Mouse (Mus musculus) MEL (cell line): Measurements from ENCODE around the gene Gm47791. TPM values are rescaled to one million over a fixed set of nuclear protein-coding genes. Genes with fewer than 3 reads are reported as not detected.
A peak's percentile ranks its signal among the peaks of the same experiment; 100 is the strongest.

ENCODE experiments used
- DNase-seq: peaks from one replicate; pipeline ENCODE4 v3.0.0; 2011; ENCODE audit warnings: low read depth, low spot score
- H3K27ac ChIP-seq: 2 replicates; pipeline ENCODE4 v1.5.1; 2012; ENCODE audit warnings: low read depth, mild to moderate bottlenecking, control low read depth, low read length, moderate library complexity; ENCODE audit not compliant: control insufficient read depth
- H3K27me3 ChIP-seq, 2 experiments: fragments of 150-350 bp in 1 of 2; sonication (generic) in 1 of 2; 2 replicates each; pipeline ENCODE4 v1.6.1; 2012; ENCODE audit warnings: low read length in 2 of 2, mild to moderate bottlenecking in 2 of 2, improper control_type of control experiment in 1 of 2, moderate library complexity in 1 of 2; ENCODE audit not compliant: insufficient read depth in 2 of 2, control insufficient read depth in 1 of 2
- H3K36me3 ChIP-seq, 2 experiments: 2 replicates each; pipeline ENCODE4 v1.6.1; 2012 to 2014; ENCODE audit warnings: low read length in 2 of 2, improper control_type of control experiment in 1 of 2, inconsistent platforms in 1 of 2, mild to moderate bottlenecking in 1 of 2; ENCODE audit not compliant: insufficient read depth in 2 of 2, control insufficient read depth in 1 of 2
- H3K4me1 ChIP-seq, 2 experiments: fragments of 150-350 bp in 1 of 2; sonication (generic) in 1 of 2; 2 replicates each; pipeline ENCODE4 v1.6.1; 2012; ENCODE audit warnings: low read length in 2 of 2, improper control_type of control experiment in 1 of 2, mild to moderate bottlenecking in 1 of 2; ENCODE audit not compliant: insufficient read depth in 2 of 2, control insufficient read depth in 1 of 2
- H3K4me3 ChIP-seq, 2 experiments: fragments of 150-350 bp in 1 of 2; sonication (generic) in 1 of 2; 2 replicates each; pipeline ENCODE4 v1.5.1; 2012; ENCODE audit warnings: low read depth in 2 of 2, low read length in 2 of 2, mild to moderate bottlenecking in 2 of 2, moderate library complexity in 2 of 2, control low read depth in 1 of 2, improper control_type of control experiment in 1 of 2; ENCODE audit not compliant: control insufficient read depth in 1 of 2, insufficient read depth in 1 of 2
- H3K79me2 ChIP-seq: 2 replicates; pipeline ENCODE4 v1.6.1; 2012; ENCODE audit warnings: mild to moderate bottlenecking, low read length, moderate library complexity; ENCODE audit not compliant: control insufficient read depth, poor library complexity, insufficient read depth
- H3K9ac ChIP-seq: 2 replicates; pipeline ENCODE4 v1.6.1; 2012; ENCODE audit warnings: low read depth, mild to moderate bottlenecking, control low read depth, low read length, moderate library complexity; ENCODE audit not compliant: control insufficient read depth, poor library complexity, severe bottlenecking
- H3K9me3 ChIP-seq: fragments of 150-350 bp; sonication (generic); replicated peaks from 2 replicates; pipeline ENCODE4 v1.6.1; 2012; ENCODE audit warnings: mild to moderate bottlenecking, low read length, improper control_type of control experiment, moderate library complexity; ENCODE audit not compliant: insufficient read depth
- BHLHE40 ChIP-seq: IDR thresholded peaks from 2 replicates; pipeline ENCODE4 v1.6.1; 2012; ENCODE audit warnings: low read depth, mild to moderate bottlenecking, inconsistent platforms, low read length, improper control_type of control experiment, borderline replicate concordance
- CHD1 ChIP-seq: IDR thresholded peaks from 2 replicates; pipeline ENCODE4 v1.6.1; 2012; ENCODE audit warnings: low read depth, mild to moderate bottlenecking, inconsistent platforms, low read length, improper control_type of control experiment
- CTCF ChIP-seq, 3 experiments: IDR thresholded peaks in 2 of 3; conservative IDR thresholded peaks in 1 of 3; 2 replicates each; pipeline ENCODE4 v1.5.1; 2011 to 2012; ENCODE audit warnings: low read length in 3 of 3, low read depth in 2 of 3, mild to moderate bottlenecking in 2 of 3, improper control_type of control experiment in 1 of 3, inconsistent platforms in 1 of 3, mixed read lengths in 1 of 3, moderate library complexity in 1 of 3; ENCODE audit not compliant: control insufficient read depth in 1 of 3, insufficient read depth in 1 of 3, poor library complexity in 1 of 3, severe bottlenecking in 1 of 3
- ELF1 ChIP-seq: IDR thresholded peaks from 2 replicates; pipeline ENCODE4 v1.6.1; 2014; ENCODE audit warnings: low read depth, mild to moderate bottlenecking, inconsistent platforms, low read length, improper control_type of control experiment, moderate library complexity
- HCFC1 ChIP-seq: IDR thresholded peaks from 2 replicates; pipeline ENCODE4 v1.6.1; 2012; ENCODE audit warnings: low read depth, mild to moderate bottlenecking, inconsistent platforms, low read length, improper control_type of control experiment, moderate library complexity
- JUND ChIP-seq: IDR thresholded peaks from 2 replicates; pipeline ENCODE4 v1.6.1; 2011; ENCODE audit warnings: low read depth, mild to moderate bottlenecking, improper control_type of control experiment, low read length
- MAX ChIP-seq: IDR thresholded peaks from 2 replicates; pipeline ENCODE4 v1.6.1; 2011; ENCODE audit warnings: low read length, improper control_type of control experiment
- MEF2A ChIP-seq: IDR thresholded peaks from 2 replicates; pipeline ENCODE4 v1.6.1; 2014; ENCODE audit warnings: low read depth, mild to moderate bottlenecking, inconsistent platforms, low read length, improper control_type of control experiment; ENCODE audit not compliant: poor library complexity, insufficient replicate concordance, severe bottlenecking; ENCODE audit errors: extremely low read depth
- MXI1 ChIP-seq: IDR thresholded peaks from 2 replicates; pipeline ENCODE4 v1.6.1; 2011; ENCODE audit warnings: mild to moderate bottlenecking, low read depth, low read length, improper control_type of control experiment
- NELFE ChIP-seq: IDR thresholded peaks from 2 replicates; pipeline ENCODE4 v1.6.1; 2011; ENCODE audit warnings: low read depth, low read length, improper control_type of control experiment
- POLR2AphosphoS5 ChIP-seq: IDR thresholded peaks from 2 replicates; pipeline ENCODE4 v1.6.1; 2012; ENCODE audit warnings: low read depth, borderline replicate concordance, mild to moderate bottlenecking, inconsistent platforms, low read length, moderate library complexity, mixed read lengths
- RAD21 ChIP-seq: IDR thresholded peaks from 2 replicates; pipeline ENCODE4 v1.6.1; 2011; ENCODE audit warnings: mild to moderate bottlenecking, low read depth, low read length, improper control_type of control experiment
- SIN3A ChIP-seq: IDR thresholded peaks from 2 replicates; pipeline ENCODE4 v1.6.1; 2012; ENCODE audit warnings: low read length, improper control_type of control experiment, inconsistent platforms
- SMC3 ChIP-seq: IDR thresholded peaks from 2 replicates; pipeline ENCODE4 v1.6.1; 2011; ENCODE audit warnings: low read depth, low read length, improper control_type of control experiment
- TAL1 ChIP-seq: IDR thresholded peaks from 2 replicates; pipeline ENCODE4 v1.6.1; 2012; ENCODE audit warnings: mild to moderate bottlenecking, inconsistent platforms, low read length, moderate library complexity, mixed read lengths
- UBTF ChIP-seq: IDR thresholded peaks from 2 replicates; pipeline ENCODE4 v1.6.1; 2012; ENCODE audit warnings: low read depth, mild to moderate bottlenecking, inconsistent platforms, low read length, improper control_type of control experiment, moderate library complexity, borderline replicate concordance; ENCODE audit not compliant: insufficient read depth
- ZC3H11A ChIP-seq: IDR thresholded peaks from 2 replicates; pipeline ENCODE4 v1.6.1; 2012; ENCODE audit warnings: low read depth, mild to moderate bottlenecking, inconsistent platforms, low read length, improper control_type of control experiment
- polyA plus RNA-seq, 2 experiments: library from polyadenylated mRNA; stranded (reverse) in 1 of 2; unstranded in 1 of 2; fragments of >175 nt in 1 of 2; fragments of >200 nt in 1 of 2; gene quantifications; 2 replicates each; pipeline versions ENCODE4 v1.2.1 to v1.2.4; 2012; ENCODE audit warnings: low replicate concordance in 2 of 2, low read depth in 1 of 2; ENCODE audit not compliant: insufficient read length in 2 of 2, insufficient read depth in 1 of 2, missing spikeins in 1 of 2
- total RNA-seq: library from RNA; depleted of rRNA; stranded (reverse); fragments of 300-350 nt; gene quantifications from 2 replicates; pipeline ENCODE4 v1.2.3, GENCODE M21; 2012

The Gm47791 gene
- total and polyA plus RNA-seq, 3 experiments, result not detected

- H3K27ac ChIP-seq, result no peak overlapping the region
- no peak for DNase-seq
These were observed 17.0 kb upstream of the Gm47791 start for GRCm38 (mm10) chr1:82788070-82788469.

GRCm38 (mm10) chr1:82787414-82787813 lies 16.4 kb upstream of the Gm47791 start:
- TF ChIP-seq SMC3 (peak; percentile 80), ZC3H11A (peak; percentile 65), MAX (no peak), BHLHE40 (no peak), RAD21 (peak; percentile 84), UBTF (no peak), CTCF (IDR thresholded peaks at IDR 0.05 in 2 of 3, conservative IDR thresholded peaks at IDR 0.05 in 1 of 3; ENCODE audit: control insufficient read depth in 1 of 3, insufficient read depth in 1 of 3, low read depth in 2 of 3, low read length in 3 of 3, poor library complexity in 1 of 3, severe bottlenecking in 1 of 3) (peak; percentile 38 to 82 (median 50))
- H3K27me3 ChIP-seq, result no peaks in the 10 kb centered on the region
- no peak overlapping the region for H3K9ac ChIP-seq
- peak; percentile 53 for DNase-seq
- no peaks in the 10 kb centered on the region for H3K9me3 ChIP-seq
- H3K79me2 ChIP-seq, result no peaks in the 10 kb centered on the region
- peaks cover 0 to 6% of the 10 kb centered on the region in 2 experiments; a peak in 2 of 4 replicates for H3K4me1 ChIP-seq
- H3K27ac ChIP-seq, result no peak overlapping the region
- H3K36me3 ChIP-seq, result 0 out of 4 replicates have a peak, but pooled peaks cover 0 to 2% of the 10 kb centered on the region in 2 experiments
- H3K4me3 ChIP-seq, result no peak overlapping the region

More at GRCm38 (mm10) chr1:82788070-82788469, 17.0 kb upstream of the Gm47791 start:
- no peak overlapping the region for H3K4me3 ChIP-seq
- H3K36me3 ChIP-seq, result 0 out of 4 replicates have a peak, but pooled peaks cover 0 to 2% of the 10 kb centered on the region in 2 experiments
- H3K9ac ChIP-seq, result no peak overlapping the region
- H3K27me3 ChIP-seq, result no peaks in the 10 kb centered on the region
- no peaks in the 10 kb centered on the region for H3K9me3 ChIP-seq
- no peaks in the 10 kb centered on the region for H3K79me2 ChIP-seq
- TF ChIP-seq ELF1 (no peak), POLR2AphosphoS5 (no peak), NELFE (no peak), MXI1 (no peak), SIN3A (no peak)
- H3K4me1 ChIP-seq, result peaks cover 0 to 6% of the 10 kb centered on the region in 2 experiments; a peak in 2 of 4 replicates

DNA sequence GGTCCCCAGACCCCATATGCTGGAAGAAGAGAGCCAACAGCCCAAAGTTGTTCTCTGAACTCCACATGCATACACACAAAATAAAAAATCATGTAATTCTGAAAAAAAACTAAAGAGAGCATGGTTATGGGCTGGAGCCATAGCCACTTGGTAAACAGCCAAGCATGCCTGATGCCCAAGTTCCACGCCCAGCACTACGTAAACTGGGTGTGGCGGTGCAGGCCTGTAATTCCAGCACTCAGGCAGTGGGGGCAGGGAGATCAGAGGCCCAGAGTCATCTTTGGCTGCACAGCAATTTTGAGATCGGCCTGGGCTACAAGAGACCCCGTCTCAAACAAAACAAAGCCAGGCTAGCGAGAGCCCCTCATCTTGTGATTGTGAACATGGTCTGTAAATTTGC lies 14.5 kb upstream of the Gm47791 start:
- Histone ChIP-seq H3K27me3 (no peaks in the 10 kb centered on the region), H3K9me3 (no peaks in the 10 kb centered on the region), H3K36me3 (0 out of 4 replicates have a peak, but pooled peaks cover 0 to 2% of the 10 kb centered on the region in 2 experiments), H3K9ac (no peak overlapping the region), H3K27ac (no peak overlapping the region), H3K4me1 (peaks cover 0 to 6% of the 10 kb centered on the region in 2 experiments; a peak in 2 of 4 replicates), H3K4me3 (no peak overlapping the region), H3K79me2 (no peaks in the 10 kb centered on the region)
- no peak for TF ChIP-seq CHD1
- TF ChIP-seq SIN3A, result no peak
- TF ChIP-seq HCFC1, result no peak
- no peak for TF ChIP-seq JUND
- TF ChIP-seq POLR2AphosphoS5, result no peak
- TF ChIP-seq TAL1, result no peak
- TF ChIP-seq MEF2A, result no peak
- DNase-seq, result peak; percentile 19
